Mouse (Mus musculus): ENCODE measurements at regions not wholly inside any gene's neighbourhood (a gene's known extent, or its start where the extent isn't known, plus 50 kb on each side); places are given as distances from the start of the nearest gene placed in this dataset.

DNA sequence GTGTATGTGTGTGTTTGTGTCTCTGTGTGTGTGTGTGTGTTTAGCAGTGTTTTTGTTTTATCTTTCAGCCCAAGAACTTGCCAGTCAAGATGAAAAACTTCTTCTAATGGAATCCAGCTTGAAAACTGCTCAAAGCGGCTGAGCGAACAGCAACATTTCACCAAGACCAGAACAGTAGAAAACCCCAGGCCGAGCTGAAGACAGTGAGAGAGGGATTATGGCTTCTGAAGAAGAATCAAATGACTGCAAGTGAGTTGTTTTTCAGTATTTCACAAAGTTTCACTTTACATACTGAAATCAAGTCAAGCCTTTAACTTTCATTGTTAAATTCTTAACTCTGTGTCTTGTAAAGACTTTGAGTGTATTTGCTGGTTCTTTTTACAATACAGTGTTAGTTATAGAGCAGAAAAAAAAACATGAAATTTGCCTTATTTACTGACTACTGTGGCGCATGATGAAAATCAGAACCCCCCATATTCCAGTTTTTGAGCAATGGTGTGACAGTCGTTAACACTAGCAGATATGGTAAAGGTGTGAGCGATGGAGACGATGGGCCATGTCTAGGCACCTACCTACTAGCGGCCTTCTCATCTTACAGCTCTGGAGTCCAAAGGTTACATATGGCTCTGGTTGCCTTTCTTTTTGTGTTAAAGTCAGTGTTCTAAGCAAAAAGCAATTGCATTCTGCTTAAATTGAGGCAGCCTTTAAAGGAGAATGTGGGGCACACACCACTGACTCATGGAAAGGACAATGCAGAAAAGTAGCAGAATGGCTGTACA lies 357.0 kb downstream of the Gm8797 start:
- TF ChIP-seq CTCF (IDR thresholded peaks at IDR 0.05; ENCODE audit: control insufficient read depth, insufficient read depth, insufficient replicate concordance, low read depth, low read length) (no peak), POLR2A (IDR thresholded peaks at IDR 0.05; ENCODE audit: control insufficient read depth, low read depth, low read length) (no peak)
